Mouse (Mus musculus) spleen, embryonic (tissue): Measurements from ENCODE around the gene Atp6v1a.

ENCODE experiments used
- CTCF ChIA-PET: fragments of 350-600 bp; sonication (Branson Sonifier 250); formaldehyde crosslinking; loops from one replicate; lab custom pipeline; 2022; lab: Charles Lee

Atp6v1a gene

GRCm38 (mm10) chr16:44138979-44139535 lies 448 bp downstream of the Atp6v1a start:
- CTCF ChIA-PET, result interaction anchor here (1.1 kb wide), 1 partner anchor 250 kb away, joined by 4 read pairs; the partner anchor contains the start of gene Ccdc191

DNA sequence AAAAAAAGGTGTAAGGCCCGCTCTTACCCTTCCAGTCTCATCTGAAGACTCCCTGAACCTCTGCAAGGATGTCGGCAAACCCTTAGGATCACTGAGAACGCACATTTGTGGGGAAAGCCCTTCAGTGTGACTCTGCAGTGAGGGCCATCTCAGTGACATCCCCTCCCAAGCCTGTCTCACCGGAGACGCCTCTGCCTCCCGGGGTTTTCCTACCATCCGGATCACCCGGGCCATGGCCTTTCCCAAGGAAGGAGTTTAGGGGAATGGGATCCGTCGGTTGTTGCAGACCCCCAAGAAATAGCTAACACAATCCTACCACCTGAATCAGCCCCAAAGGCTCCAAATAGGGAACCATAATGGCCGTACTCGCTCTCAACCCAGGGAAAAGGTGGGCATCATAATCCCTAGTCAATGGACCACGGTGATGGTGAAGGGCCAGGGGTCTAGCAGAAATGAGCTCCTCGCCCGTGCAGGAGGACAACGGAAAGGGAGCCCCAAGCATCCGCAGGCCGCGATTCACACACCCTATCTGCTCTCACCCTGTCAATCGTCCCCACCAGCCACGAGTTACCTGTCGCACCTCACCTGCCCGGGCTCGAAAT lies 1.0 kb downstream of the Atp6v1a start:
- CTCF ChIA-PET, result interaction anchor here (0.6 kb wide), 1 partner anchor 1092 kb away, joined by 4 read pairs; no protein-coding TSS in a partner anchor

- CTCF ChIA-PET, result no interaction called here
These were observed 2.9 kb downstream of the Atp6v1a start for GRCm38 (mm10) chr16:44136511-44137021.

DNA sequence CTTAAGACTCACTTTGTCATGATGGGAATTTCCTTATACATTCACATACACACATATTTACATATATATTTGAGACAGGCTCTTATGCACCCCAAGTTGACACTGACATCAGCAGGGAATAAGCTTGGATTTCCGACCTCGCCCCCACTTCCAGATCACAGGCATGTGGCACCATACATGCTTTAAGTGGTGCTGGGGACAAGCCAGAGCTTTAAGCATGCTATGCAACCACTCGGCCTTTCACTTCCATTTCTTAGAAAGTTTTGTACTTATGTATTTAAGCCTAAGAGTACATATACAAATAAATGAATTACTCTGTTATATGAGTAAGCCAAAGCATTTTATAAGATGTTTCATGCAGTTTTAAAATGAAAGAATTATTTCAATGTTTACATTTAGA lies 6.3 kb downstream of the Atp6v1a start:
- CTCF ChIA-PET, result interaction anchor here (1.3 kb wide), 1 partner anchor 9 kb away, joined by 4 read pairs; no protein-coding TSS in a partner anchor

- CTCF ChIA-PET, result no interaction called here
These were observed 7.2 kb downstream of the Atp6v1a start for GRCm38 (mm10) chr16:44132300-44132699.

DNA sequence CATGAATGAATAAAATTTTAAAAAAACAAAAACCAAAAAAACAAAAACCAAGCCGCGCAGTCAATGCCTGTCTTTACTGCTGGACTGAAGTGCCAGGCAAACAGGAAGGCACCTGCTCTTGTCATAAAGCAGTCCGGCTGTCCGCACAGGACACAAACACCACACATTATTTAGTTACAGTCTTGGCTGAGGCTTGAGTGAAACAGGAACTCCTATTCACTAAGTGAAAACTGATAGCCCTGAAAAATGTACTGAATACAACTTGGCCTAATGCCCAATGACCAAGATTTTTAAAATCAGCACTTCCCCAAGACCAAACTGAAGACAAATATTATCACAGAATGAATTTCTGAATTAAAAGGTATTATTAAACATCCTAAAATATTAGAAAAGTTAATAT lies 13.1 kb downstream of the Atp6v1a start:
- CTCF ChIA-PET, result interaction anchor here (0.6 kb wide), 1 partner anchor 155 kb away, joined by 7 read pairs; no protein-coding TSS in a partner anchor

DNA sequence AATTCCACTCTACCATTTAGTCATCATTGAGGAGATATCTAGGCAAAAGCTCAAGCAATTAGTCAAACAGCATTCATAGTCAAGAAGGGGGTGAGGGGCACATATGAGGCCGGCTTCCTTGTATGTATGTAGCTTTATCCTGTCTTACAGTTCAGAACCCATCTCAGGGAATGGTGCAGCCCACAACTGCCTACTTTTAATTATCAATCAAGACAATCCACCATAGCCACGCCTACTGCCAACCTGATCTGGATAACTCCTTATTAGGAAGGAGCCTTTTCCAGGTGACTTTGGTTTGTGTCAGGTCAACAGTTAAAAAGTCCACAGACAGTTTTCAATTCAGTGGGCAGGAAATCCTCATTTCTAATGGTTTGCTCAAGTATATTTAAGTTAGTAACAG lies 14.1 kb downstream of the Atp6v1a start:
- CTCF ChIA-PET, result no interaction called here

DNA sequence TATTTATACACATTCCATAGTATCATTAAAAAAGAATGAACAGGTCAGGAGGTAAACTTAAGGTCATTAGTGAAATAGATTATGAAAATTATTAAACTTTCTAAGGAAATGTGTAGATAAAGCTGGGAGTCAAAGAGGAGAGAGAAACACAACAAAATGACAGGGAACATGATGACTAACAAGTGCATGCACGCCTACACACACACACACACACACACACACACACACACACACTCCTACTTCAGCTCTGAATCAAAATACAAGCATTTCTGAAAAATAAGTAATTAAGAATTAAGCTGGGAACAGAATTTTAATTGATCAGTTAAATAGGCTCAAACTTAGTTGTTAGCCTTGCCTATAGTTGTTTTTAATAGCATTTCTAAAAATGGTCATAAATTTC lies 14.8 kb downstream of the Atp6v1a start:
- CTCF ChIA-PET, result interaction anchor here (1.6 kb wide), 1 partner anchor 9 kb away, joined by 4 read pairs; no protein-coding TSS in a partner anchor

GRCm38 (mm10) chr16:44123786-44124185 lies 15.7 kb downstream of the Atp6v1a start:
- CTCF ChIA-PET, result interaction anchor here (1.6 kb wide), 1 partner anchor 9 kb away, joined by 4 read pairs; no protein-coding TSS in a partner anchor

DNA sequence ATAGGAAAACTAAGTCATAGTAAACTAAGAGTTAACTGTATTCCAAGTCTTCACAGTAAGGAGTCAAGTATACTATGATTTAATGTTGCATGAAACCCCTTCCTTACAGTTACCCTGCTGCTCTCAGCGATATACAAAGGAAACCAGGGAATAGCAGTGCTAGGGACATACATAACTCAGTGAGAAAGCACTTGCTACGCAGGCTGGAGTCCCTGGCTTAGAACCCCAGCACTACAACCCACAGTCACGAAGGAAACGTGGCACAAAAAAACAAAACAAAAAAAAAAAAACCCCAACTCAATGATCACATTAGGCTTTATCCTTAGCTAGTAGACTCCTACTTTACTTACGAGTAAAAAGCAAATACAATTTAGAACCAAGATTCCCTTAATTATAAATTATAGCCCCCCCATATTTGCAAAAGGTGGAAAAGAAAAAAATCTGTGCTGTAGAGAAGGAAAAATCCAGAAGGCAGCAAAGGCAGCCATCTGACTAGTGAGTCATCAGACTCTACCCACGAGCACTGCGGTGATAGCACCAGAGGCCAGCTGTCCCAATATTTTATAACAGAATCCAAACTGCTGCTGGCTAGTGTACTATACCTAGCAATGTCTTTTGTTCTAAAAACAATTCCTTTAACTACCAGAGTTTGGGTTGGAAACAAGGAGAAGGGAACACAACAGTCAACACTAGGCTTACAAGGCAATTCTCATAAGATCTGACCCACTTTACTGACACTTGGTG lies 16.4 kb downstream of the Atp6v1a start:
- CTCF ChIA-PET, result interaction anchor here (1.6 kb wide), 1 partner anchor 10 kb away, joined by 4 read pairs; no protein-coding TSS in a partner anchor

DNA sequence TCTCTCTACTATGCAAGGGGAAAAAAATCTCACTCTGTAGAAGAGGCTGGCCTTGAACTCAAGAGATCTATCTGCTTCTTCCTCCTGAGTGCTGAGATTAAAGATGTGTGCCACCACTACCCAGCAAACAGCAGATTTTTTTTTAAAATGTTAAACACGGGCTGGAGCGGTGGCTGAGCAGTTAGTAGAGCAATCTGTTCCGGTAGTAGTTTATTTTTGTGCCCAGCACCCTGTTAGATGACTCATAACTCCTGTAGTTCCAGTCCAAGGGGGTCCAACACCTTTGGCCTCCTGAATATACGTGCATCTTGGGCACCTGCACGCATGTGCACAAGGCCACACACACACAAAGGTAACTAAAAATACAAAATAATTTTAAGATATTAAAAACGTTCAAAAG lies 16.9 kb downstream of the Atp6v1a start:
- CTCF ChIA-PET, result no interaction called here

DNA sequence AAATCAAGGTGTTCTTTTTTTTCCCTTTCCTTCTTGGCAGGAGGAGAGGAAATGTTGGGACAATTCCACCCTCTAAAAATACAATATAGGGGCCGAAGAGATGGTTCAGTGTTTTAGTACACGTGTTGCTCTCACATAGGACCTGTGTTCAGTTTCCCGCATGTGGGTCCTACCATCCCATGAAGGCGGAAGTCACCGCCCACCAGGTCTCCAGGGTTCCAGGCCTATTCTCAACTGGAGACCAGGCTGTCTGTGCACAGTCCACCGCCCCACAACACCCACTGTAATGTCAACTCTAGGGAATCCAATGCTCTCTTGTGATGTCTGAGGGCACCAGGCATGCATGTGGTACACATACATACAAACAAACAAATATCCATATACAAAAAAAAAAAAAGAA lies 17.4 kb downstream of the Atp6v1a start:
- CTCF ChIA-PET, result no interaction called here

DNA sequence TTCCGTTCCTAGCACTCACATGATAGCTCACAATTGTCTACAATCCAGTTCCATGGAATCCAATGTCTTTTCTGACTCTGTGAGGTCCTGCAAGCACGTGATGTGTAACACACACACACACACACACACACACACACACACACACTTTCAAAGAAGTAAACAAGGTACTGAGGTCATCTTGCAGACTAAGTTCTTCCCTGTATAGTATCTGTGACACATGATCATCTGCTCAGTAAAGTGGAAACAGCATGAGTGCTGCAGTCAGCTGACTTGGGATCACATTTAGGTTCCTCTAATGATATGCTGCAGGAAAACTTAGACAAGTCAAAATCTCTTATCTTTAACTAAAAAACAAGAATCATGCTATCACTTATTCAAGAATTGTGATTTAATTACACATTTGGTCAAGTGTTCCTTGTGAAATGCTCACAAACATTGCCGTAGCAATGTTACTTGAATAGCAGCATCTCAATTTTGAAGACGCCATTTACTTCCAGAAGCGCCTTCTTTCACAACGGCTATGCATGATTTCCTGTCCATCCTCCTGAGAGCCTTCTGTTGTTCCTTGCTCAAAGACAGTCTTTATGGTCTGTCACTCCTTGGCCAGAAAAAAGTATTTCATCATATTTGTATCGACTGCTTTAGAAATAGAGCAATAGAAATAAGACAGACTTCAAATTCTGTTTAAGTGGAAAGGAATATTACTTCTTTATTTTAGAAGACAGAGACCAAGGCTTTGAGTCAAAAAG lies 19.6 kb downstream of the Atp6v1a start:
- CTCF ChIA-PET, result no interaction called here

GRCm38 (mm10) chr16:44109002-44109401 lies 30.5 kb downstream of the Atp6v1a start:
- CTCF ChIA-PET, result no interaction called here

- CTCF ChIA-PET, result no interaction called here
These were observed 34.3 kb downstream of the Atp6v1a start for GRCm38 (mm10) chr16:44105211-44105610.

GRCm38 (mm10) chr16:44103806-44104766 lies 35.4 kb downstream of the Atp6v1a start:
- CTCF ChIA-PET, result interaction anchor here (0.6 kb wide), 1 partner anchor 239 kb away, joined by 3 read pairs; no protein-coding TSS in a partner anchor

GRCm38 (mm10) chr16:44102925-44103324 lies 36.6 kb downstream of the Atp6v1a start:
- CTCF ChIA-PET, result no interaction called here

DNA sequence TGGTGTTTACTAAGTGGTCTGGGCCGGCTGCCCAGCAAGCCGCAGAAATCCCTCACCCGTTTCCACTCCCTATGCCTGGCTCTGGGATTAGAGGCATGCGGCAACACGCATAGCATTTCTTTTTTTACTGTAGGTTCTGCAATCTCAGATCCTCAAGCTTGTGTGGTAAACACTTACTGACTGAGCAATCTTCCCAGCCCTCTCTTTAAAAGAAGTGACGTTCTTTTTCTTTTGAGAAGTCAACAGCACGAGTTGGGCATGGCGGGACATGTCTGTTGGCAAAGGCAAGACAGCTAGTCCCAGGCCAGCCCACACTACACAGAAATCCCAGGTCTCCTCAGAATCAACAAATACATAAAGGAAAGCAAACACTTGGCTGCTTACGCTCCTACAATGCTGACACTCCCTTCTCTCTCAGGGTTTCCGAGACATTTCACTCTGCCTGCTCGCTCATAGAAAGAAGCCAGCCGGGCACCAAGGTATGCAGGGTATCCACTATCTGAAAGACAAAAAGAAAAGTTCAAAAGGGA lies 38.3 kb downstream of the Atp6v1a start:
- CTCF ChIA-PET, result no interaction called here

- CTCF ChIA-PET, result no interaction called here
These were observed 40.1 kb downstream of the Atp6v1a start for GRCm38 (mm10) chr16:44099377-44099776.

DNA sequence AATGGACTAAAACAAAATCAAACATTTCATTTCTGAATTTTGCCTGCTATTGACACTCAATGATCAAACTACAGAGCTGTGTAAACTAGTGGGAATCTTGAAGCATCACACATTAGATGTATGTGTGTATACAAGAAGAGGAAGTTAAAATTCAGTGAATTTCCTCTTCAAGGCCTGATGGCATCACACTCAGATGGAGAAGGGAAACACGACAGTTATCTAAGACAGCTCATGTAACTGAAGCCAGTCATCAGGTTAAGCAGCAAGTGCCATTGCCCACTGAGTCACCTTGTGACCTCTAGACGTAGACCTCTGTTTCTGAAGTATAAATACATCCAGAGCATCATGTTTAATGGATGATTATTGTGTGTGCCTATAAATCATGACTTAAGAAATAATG lies 51.9 kb downstream of the Atp6v1a start:
- CTCF ChIA-PET, result no interaction called here
